Mouse (Mus musculus): ENCODE measurements at regions not wholly inside any gene's neighbourhood (a gene's known extent, or its start where the extent isn't known, plus 50 kb on each side); places are given as distances from the start of the nearest gene placed in this dataset.
A peak's percentile ranks its signal among the peaks of the same experiment; 100 is the strongest.

DNA sequence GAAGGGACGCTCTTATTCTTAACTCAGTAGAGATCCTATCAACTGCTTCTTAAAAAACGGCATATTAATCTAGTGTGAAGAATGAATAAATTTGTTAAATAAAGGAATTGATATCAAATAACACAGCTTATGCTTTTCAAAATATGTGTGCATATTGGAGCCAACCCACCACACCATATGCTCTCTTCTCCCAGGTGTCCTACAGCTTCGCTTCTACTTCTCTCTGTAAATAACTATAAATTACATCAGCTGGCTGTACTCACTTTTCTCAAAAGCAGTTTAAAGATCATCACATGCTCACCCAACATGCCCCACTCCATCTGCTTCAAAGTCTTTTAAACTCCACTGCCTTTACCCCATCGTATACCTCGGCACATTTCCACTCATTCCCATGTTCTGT lies 777.0 kb downstream of the Rapgef2 start:
- DNase-seq (ENCODE audit: low spot score in 2 of 2): peak; percentile 43 to 54

DNA sequence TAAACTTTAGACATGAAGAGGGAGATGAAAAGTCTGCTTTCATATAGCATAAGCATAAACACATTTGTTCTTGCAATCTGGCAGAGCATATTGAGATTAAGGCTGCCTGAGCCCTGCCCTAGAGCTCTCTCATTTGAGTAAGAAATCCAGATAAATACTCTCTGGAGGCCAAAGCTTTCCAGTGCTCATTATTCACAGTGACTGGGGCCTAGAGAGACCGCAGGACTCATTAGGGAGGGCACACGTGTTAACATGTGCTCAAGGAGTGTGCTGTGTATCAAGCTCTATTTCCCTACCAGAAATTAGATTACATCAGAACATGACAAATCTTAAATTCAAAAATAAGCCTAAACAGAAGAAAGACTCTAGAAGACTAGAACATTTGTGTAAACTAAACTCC lies 808.6 kb downstream of the Rapgef2 start:
- DNase-seq (ENCODE audit: low spot score in 2 of 2): no peak

All from layer of hippocampus, adult 8-10 months (tissue).